Mouse (Mus musculus): Measurements from ENCODE around the gene Fat3. TPM values are rescaled to one million over a fixed set of nuclear protein-coding genes. Genes with fewer than 3 reads are reported as not detected.

The Fat3 gene
- total RNA-seq, 2 experiments from 2014 or later: not detected

DNA sequence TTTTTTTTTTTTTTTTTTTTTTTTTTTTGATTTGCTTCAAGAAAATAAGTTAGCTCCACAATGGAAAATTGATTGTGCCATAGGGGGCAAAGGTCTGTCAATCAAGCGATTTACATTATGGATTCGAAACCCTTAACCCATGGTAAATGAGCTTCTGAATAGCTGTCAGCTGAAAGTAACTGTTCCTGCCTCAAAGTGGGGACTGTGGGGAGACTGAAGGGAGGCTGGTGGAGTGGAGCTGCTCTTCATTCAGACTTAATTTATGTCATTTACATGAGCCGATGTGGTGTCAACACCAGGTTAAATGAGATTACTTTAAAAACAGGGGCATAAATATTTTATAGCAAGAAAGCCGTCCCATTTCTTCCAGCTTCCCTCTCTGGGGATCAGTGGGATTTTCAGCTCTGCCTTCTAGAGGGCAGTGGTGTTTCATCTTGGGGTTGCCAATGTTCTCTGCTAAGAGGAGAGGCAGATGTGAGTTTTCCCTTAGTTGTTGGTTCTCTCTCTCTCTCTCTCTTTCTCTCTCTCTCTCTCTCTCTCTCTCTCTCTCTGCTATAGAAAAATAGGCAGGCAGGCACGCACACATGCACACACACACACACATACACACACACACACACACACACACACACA, 581.6 kb downstream of the Fat3 start:
- no peak for ATAC-seq (replicated peaks; ENCODE audit: poor library complexity, severe bottlenecking)

- no peak for ATAC-seq (replicated peaks; ENCODE audit: poor library complexity, severe bottlenecking)
Measured at GRCm38 (mm10) chr9:15916600-15916999, 584.5 kb downstream of the Fat3 start.

GRCm38 (mm10) chr9:15912735-15913134, 588.4 kb downstream of the Fat3 start:
- ATAC-seq (replicated peaks; ENCODE audit: poor library complexity, severe bottlenecking): no peak

DNA sequence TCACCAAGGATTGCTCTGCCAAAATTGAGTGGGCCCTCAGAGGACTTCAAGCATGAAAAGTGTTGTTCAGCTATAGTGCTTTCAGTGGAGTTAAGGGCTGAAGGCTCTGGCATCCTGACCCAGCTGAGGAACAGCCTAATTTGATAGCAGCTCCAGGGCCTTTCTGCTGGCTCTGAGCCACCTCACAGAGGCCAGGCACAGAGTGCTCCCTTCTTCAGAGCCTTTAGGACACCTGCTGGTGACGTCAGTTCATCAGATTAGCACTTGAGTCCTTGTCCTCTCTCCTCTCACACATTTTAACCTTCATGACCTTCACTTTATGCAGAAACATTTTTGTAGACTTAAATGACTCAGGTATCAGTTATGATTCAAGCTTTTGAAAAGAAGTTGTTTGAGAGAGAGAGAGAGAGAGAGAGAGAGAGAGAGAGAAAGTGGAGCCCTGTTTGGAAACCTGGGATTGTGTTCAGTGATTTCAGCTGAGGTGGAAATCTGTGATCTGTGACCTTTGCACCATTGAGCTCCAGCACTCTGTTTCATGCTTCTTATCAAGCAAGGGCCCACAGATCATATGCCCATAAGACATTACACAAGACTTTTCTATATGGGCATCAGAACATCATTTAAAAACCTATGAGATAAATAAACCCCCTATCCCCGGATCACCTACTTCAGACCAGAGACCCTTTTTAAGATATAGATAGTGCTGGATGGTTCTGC, 591.5 kb downstream of the Fat3 start:
- no peak for ATAC-seq (replicated peaks; ENCODE audit: poor library complexity, severe bottlenecking)

- no peak for ATAC-seq (replicated peaks; ENCODE audit: poor library complexity, severe bottlenecking)
Measured at GRCm38 (mm10) chr9:15903948-15904750, 596.9 kb downstream of the Fat3 start.

- no peak for ATAC-seq (replicated peaks; ENCODE audit: poor library complexity, severe bottlenecking)
Measured at GRCm38 (mm10) chr9:15898112-15898511, 603.0 kb downstream of the Fat3 start.

DNA sequence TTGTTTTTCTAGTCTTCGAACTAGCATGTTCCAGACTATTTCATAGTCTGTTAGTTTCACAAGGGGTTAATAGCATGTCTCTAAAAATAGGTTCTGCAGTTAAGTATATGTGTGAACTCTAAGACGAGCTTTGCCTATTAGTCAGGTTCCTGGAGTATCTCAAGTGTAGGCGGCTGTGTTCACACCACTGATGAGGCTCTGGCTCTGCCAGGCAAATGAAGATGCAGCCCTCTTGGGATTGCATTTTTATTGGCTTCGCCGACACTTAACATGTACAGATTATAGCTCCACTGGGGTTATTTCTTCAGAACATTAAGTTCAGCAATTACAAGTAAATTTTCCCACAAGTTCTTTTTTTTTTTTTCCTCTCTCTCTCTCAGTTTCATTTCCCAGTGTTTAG, 614.3 kb downstream of the Fat3 start:
- no peak for ATAC-seq (replicated peaks; ENCODE audit: poor library complexity, severe bottlenecking)

GRCm38 (mm10) chr9:15880754-15881153, 620.3 kb downstream of the Fat3 start:
- ATAC-seq (replicated peaks; ENCODE audit: poor library complexity, severe bottlenecking): no peak

GRCm38 (mm10) chr9:15880160-15880603, 620.9 kb downstream of the Fat3 start:
- ATAC-seq (replicated peaks; ENCODE audit: poor library complexity, severe bottlenecking): peak; percentile 71

- ATAC-seq (replicated peaks; ENCODE audit: poor library complexity, severe bottlenecking): no peak
Measured at GRCm38 (mm10) chr9:15874506-15875160, 626.5 kb downstream of the Fat3 start, which contains the start of gene Mtnr1b. Gene Mtnr1b, minus strand, starts transcription at chr9:15874556.

DNA sequence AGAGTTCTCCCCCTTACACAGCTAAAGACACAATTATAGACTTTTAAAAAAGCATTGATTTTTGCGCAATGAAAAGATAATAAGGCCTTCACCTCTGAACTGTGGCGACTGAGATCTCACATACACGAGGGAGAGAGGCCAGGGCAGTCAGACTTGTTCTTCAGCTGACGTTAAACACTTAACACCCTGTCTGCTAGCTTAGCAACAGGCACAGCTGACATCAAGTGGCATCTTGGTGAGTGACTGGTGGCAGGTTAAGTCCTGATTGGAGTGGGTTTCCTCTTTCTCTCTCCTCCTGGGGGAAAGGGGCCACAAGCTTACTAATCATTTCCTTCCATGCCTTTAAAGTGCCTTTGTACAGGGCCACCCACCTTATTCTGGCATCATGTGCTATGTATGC, 631.1 kb downstream of the Fat3 start:
- no peak for ATAC-seq (replicated peaks; ENCODE audit: poor library complexity, severe bottlenecking)

- no peak for ATAC-seq (replicated peaks; ENCODE audit: poor library complexity, severe bottlenecking)
Measured at GRCm38 (mm10) chr9:15869456-15869855, 631.6 kb downstream of the Fat3 start.

DNA sequence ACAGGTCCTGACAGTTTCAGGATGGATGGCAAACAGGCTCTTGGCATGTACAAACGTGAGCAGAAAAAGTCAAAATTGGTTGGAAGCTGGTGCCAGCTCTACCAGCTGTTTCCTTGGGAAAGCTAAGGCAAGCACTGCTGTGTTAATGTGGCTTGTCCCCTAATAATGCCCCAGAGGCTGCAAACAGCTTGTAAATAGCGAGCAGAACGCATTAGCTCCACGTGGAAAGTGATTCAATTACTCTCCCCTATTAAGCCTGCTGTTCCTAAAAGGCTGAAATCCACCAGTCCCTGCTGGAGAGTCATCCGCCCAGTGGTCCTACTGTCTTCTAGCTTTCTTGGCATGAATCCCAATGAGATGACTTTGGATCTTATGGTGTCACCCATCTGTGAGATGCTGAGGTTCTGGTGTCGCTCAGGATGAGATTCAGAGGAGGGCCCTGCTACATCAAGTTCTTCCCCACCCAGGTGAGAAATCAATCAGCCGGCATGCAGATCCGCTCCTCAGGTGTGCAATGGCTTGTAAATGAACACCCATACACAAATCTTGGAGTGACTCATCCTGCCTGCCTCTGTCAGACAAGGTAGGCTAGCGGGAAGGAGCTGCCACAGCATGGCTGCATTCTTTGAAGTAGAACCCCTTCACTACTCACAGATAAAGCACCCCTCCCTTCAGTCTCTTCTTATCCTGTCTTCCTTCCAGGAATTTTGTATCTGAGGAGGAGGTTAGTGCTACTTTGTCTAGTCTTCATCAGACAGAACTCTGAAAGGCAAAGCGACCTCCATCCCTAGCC, 634.6 kb downstream of the Fat3 start:
- no peak for ATAC-seq (replicated peaks; ENCODE audit: poor library complexity, severe bottlenecking)

DNA sequence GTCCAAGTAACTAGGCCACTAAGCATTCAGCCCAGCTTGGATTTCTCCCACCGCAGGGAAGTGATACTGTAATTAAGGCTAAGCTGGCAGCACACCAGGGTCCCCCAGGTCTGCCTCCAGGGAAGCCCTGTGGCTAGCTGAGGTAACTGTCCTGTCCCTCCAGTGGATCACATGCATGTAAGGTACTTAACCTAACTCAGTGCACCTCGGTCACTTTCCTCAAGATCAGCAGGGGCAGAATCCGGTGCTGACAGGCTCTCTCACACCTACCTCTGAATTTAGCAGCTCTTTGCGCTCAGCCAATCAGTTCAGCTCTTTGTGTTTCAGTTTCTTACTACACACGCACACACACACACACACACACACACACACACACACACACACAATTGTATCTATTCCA, 639.7 kb downstream of the Fat3 start:
- no peak for ATAC-seq (replicated peaks; ENCODE audit: poor library complexity, severe bottlenecking)

Data from granulocyte monocyte progenitor cell, adult 5-6 weeks (primary cell).